Comparison of ENCODE assay signal across 14 mouse cellular contexts in genomic region chr7:112300141-112300540, GRCm38 (mm10).
DNase-seq lines count a peak whose midpoint lies in the region; ATAC-seq and TF ChIP-seq lines count a peak whose summit lies in the region.
"Had no signal": no experiment of that assay in that cellular context is flagged by ENCODE, and none has a peak within 500 bp of the region (broad histone marks: within the 10 kb centered on the region; RNA-seq: fewer than 3 reads in every experiment).

No protein-coding gene starts in this region.

- H3K27ac ChIP-seq in heart, adult 2 months, result peak overlapping the region; percentile 61
- peak overlapping the region; percentile 85 for H3K27ac ChIP-seq in kidney, embryonic 16.5 days (ENCODE audit: low read length)
- H3K27ac ChIP-seq: embryonic facial prominence, embryonic 13.5 days; forebrain, embryonic 12.5 days; hindbrain, embryonic 15.5 days had no signal

- TF ChIP-seq EP300 in heart, adult 2 months (IDR thresholded peaks at IDR 0.05; ENCODE audit: insufficient read depth, low read depth, low read length), result no peak

- no peak for TF ChIP-seq CTCF in heart, adult 2 months (IDR thresholded peaks at IDR 0.05)

- no peak overlapping the region for H3K9ac ChIP-seq in heart, adult 2 months (ENCODE audit: low read depth, low read length)
- no peak overlapping the region for H3K9ac ChIP-seq in kidney, embryonic 16.5 days (replicated peaks; ENCODE audit: low read length)
- H3K9ac ChIP-seq: embryonic facial prominence, embryonic 13.5 days; forebrain, embryonic 12.5 days; hindbrain, embryonic 15.5 days had no signal

- H3K4me3 ChIP-seq in heart, adult 2 months, result no peak overlapping the region
- no peak overlapping the region for H3K4me3 ChIP-seq in kidney, embryonic 16.5 days (ENCODE audit: low read length)
- H3K4me3 ChIP-seq: embryonic facial prominence, embryonic 13.5 days; forebrain, embryonic 12.5 days; hindbrain, embryonic 15.5 days; megakaryocyte, embryonic 14.5 days had no signal

- no peaks in the 10 kb centered on the region for H3K27me3 ChIP-seq in heart, adult 2 months (ENCODE audit: control insufficient read depth, insufficient read depth, low read length)
- no peaks in the 10 kb centered on the region for H3K27me3 ChIP-seq in kidney, embryonic 16.5 days (ENCODE audit: insufficient read depth, low read length)
- H3K27me3 ChIP-seq: embryonic facial prominence, embryonic 13.5 days; forebrain, embryonic 12.5 days; hindbrain, embryonic 15.5 days had no signal

- TF ChIP-seq POLR2A in heart, adult 2 months (IDR thresholded peaks at IDR 0.05; ENCODE audit: insufficient read depth, low read depth, low read length), result no peak

- H3K79me2 ChIP-seq in heart, adult 2 months (replicated peaks; ENCODE audit: control insufficient read depth, insufficient read depth, low read length), result no peaks in the 10 kb centered on the region

- peaks cover 40% of the 10 kb centered on the region for H3K4me1 ChIP-seq in heart, adult 2 months (ENCODE audit: control insufficient read depth, insufficient read depth, low read length)
- peaks cover 31% of the 10 kb centered on the region for H3K4me1 ChIP-seq in kidney, embryonic 16.5 days (ENCODE audit: insufficient read depth, low read length)
- H3K4me1 ChIP-seq: megakaryocyte, embryonic 14.5 days had no signal

- DNase-seq in heart, adult 2 months, result peak in 1 of 2 experiments; percentile 26
- DNase-seq in heart, adult 8-10 months (ENCODE audit: low spot score), result no peak
- no peak for DNase-seq in kidney, adult 9 months
- peak; percentile 77 for DNase-seq in brain, adult 2 months (ENCODE audit: low read depth, low spot score)
- peak; percentile 54 to 59 for DNase-seq in cerebellum, postnatal 36 days
- no peak for DNase-seq in adipocyte (ENCODE audit: low spot score)
- no peak for DNase-seq in adrenal gland, postnatal 25 days
- DNase-seq: adrenal gland, postnatal 14 days; thymus, adult 18-20 months had no signal

- 26% methylated on average over 5 of the region's 5 CpGs for WGBS in heart, adult 2 months
- 21% methylated on average over 5 of the region's 5 CpGs for WGBS in kidney, embryonic 16.5 days

- ATAC-seq in kidney, embryonic 16.5 days (ENCODE audit: low FRiP score, low TSS enrichment), result peak; percentile 25; the same call in 1 of the 2 replicates

- no peaks in the 10 kb centered on the region for H3K9me3 ChIP-seq in kidney, embryonic 16.5 days (ENCODE audit: low read length)
- H3K9me3 ChIP-seq: embryonic facial prominence, embryonic 13.5 days; forebrain, embryonic 12.5 days; hindbrain, embryonic 15.5 days had no signal

- peaks cover 2% of the 10 kb centered on the region; the same call in 1 of the 2 replicates for H3K36me3 ChIP-seq in heart, adult 2 months (ENCODE audit: control insufficient read depth, insufficient read depth, low read length)
- H3K36me3 ChIP-seq in kidney, embryonic 16.5 days (ENCODE audit: insufficient read depth, low read length), result no peaks in the 10 kb centered on the region
- H3K36me3 ChIP-seq: embryonic facial prominence, embryonic 13.5 days; forebrain, embryonic 12.5 days; hindbrain, embryonic 15.5 days had no signal

- H3K4me2 ChIP-seq in kidney, embryonic 16.5 days (replicated peaks; ENCODE audit: low read depth, low read length), result no peak overlapping the region
- H3K4me2 ChIP-seq: embryonic facial prominence, embryonic 13.5 days; forebrain, embryonic 12.5 days; hindbrain, embryonic 15.5 days had no signal

- intact Hi-C loops in heart, adult 2 months (cut with DNase I), result no loop called here

Comparison
In these comparisons a context has a peak if more than half of its experiments do, and no peak if none do; other contexts are left out.
1. DNase-seq: peak in brain, adult 2 months (single experiment) and cerebellum, postnatal 36 days (2 of 2); none in heart, adult 8-10 months (single experiment), kidney, adult 9 months (single experiment), adipocyte (single experiment) and adrenal gland, postnatal 25 days (single experiment).